Mouse (Mus musculus) lung, adult 18-20 months (tissue): ENCODE data around the gene Maff.

Experiments used
- DNase-seq, 2 experiments: peaks; one replicate each; pipeline ENCODE4 v3.0.0; 2022; ENCODE audit warnings: mixed read lengths in 2 of 2

Gene Maff

DNA sequence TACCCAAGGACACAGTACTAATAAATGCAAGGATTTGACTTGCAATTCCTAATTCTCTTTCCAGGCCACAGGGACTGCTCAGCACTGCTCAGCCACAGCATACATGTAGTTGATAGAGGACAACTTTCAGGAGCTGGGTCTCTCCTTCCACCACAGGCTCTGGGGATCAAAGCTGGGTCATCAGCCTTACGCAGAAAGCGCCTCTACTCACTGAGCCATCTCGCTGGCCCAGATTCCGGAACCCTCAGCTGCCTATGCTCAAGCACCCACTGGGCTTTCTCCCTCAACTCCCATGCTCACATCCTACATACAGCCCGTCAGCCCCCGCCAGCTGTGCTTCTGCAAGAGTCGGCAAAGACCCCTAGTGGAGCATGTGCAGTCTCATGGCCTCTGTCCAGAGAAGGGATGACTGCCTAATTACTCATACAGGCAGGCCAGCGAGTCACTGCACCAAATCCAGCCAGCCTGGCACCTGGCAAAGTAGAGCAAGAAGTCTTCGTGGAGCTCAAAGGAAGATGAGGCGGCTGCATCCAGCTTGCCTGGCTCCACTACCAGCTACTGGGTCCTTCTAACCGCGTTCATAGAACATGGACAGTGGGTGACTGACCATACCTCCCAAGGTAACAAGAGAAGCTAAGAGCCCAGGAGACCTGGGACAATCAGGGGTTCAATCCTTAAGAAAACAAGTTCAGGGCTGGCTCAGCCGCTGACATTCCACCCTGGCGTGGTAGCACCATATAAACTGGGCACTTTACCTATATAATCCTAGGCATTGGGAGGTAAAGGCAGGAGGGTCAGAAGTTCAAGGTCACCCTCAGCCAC, 53.0 kb downstream of the Maff start:
- DNase-seq = no peak

GRCm38 (mm10) chr15:79400134-79400974, 53.9 kb downstream of the Maff start:
- DNase-seq = no peak

DNA sequence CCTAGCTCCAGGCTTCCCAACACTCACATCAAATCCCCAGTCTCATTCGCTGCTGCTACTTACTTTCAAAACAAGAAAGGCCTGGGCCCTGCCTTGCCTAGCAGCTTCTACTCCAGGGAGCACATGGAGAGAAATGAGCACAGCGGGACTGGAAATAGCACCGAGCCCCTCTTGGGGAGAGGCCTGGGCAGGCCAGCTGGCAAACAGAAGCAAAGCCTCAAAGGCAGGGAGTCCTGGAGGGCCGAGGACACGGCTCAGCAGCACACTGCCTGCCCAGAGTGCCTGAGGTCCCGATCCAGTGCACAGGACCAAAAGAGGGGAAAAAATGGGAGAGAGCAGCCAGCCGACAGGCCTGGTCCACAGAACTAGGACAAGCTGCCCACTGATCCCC, 54.5 kb downstream of the Maff start:
- no peak for DNase-seq

DNA sequence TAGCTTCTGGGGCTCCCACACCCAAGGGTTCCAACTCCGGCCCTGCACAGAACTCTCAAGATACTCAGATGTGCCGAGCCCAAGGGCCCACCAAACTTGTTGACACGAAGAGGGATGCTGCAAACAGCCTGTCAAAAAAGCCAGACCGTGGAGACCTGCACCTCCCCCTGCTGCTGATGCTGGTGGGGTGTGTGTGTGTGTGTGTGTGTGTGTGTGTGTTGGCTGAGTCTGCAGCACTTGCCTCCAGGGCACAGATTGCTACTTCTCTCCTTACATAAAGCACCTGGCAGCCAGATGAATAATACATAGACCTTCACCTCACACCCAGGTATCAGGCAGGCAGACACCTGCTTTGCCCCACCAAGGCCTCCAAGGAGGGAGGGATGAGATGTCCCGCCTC, 55.8 kb downstream of the Maff start:
- no peak for DNase-seq

GRCm38 (mm10) chr15:79402836-79403762, 56.7 kb downstream of the Maff start, which contains the start of gene Tmem184b:
Tmem184b (minus strand) TSS chr15:79403569.
- peak; percentile 85 to 86 for DNase-seq

- no peak for DNase-seq
Observed at GRCm38 (mm10) chr15:79403763-79404210, 57.4 kb downstream of the Maff start.

GRCm38 (mm10) chr15:79404277-79404676, 57.9 kb downstream of the Maff start:
- no peak for DNase-seq

GRCm38 (mm10) chr15:79406564-79406963, 60.1 kb downstream of the Maff start:
- DNase-seq = no peak
